Mouse (Mus musculus) lung, adult 18-20 months (tissue): ENCODE results near the gene 1810009J06Rik.
"Not testable (repeated sequence)": the region's sequence is repeated elsewhere in the genome, so short reads cannot be mapped to it uniquely, and the experiment has no call there.

Source experiments
- DNase-seq, 2 experiments: peaks; one replicate each; pipeline ENCODE4 v3.0.0; 2022; ENCODE audit warnings: mixed read lengths in 2 of 2

1810009J06Rik gene

GRCm38 (mm10) chr6:40964454-40964853 is at the start of gene 1810009J06Rik:
Gene 1810009J06Rik (plus strand): TSS chr6:40964754.
- DNase-seq, result not testable (repeated sequence)

- DNase-seq, result no peak
Measured at GRCm38 (mm10) chr6:40919954-40920353, 44.6 kb upstream of the 1810009J06Rik start.

- DNase-seq, result no peak
Measured at GRCm38 (mm10) chr6:40940457-40940856, 24.1 kb upstream of the 1810009J06Rik start, which contains the start of gene 1700074P13Rik. Gene 1700074P13Rik (minus strand): TSS chr6:40940557.

- no peak for DNase-seq
Measured at GRCm38 (mm10) chr6:40951770-40952169, 12.8 kb upstream of the 1810009J06Rik start, which contains the start of gene Gm4744. Gene Gm4744 (minus strand): TSS chr6:40951870.

- DNase-seq, result no peak
Measured at GRCm38 (mm10) chr6:40953716-40954115, 10.8 kb upstream of the 1810009J06Rik start.

- not testable (repeated sequence) for DNase-seq
Measured at GRCm38 (mm10) chr6:40999379-40999778, 34.8 kb downstream of the 1810009J06Rik start, which contains the start of gene Gm2663. Gene Gm2663 (minus strand): TSS chr6:40999479.

GRCm38 (mm10) chr6:41015065-41015464 is 50.5 kb downstream of the 1810009J06Rik start:
- no peak for DNase-seq
